Mouse (Mus musculus) embryo, embryonic 11.5 days (tissue): ENCODE results near the gene Isoc2a.
"Not testable (repeated sequence)": the region's sequence is repeated elsewhere in the genome, so short reads cannot be mapped to it uniquely, and the experiment has no call there.

ENCODE experiments used
- DNase-seq: peaks from one replicate; pipeline ENCODE4 v3.0.0-alpha.2; 2012; ENCODE audit warnings: low read depth, low spot score

Gene Isoc2a

GRCm38 (mm10) chr7:4876753-4877221, at the start of gene Isoc2a:
Gene Isoc2a (plus strand): TSS chr7:4877153.
- peak; percentile 93 for DNase-seq

GRCm38 (mm10) chr7:4830476-4830875, 46.5 kb upstream of the Isoc2a start:
- DNase-seq = no peak

GRCm38 (mm10) chr7:4835631-4836327, 41.2 kb upstream of the Isoc2a start:
- no peak for DNase-seq

DNA sequence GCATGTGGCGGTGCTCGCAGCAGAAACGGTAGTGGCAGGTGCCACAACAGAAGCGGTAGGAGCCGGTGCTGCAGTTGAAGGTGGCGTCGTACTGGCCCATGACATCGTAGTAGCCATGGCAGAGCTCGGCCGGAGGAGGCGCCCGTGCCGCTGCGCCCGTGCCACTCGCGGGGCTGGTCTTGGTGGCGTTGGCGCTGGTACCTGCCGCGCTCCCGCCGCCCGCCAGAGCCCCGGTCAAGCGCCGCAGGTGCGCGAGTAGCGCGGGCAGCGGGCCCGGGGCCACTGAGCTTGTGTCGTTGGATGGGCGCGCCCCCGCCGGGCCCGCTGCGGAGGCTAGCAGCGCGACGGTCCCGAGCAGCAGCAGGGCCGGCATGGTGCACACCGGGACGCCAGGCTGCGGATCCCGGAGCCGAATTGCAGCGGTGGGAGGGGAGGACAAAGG, 40.6 kb upstream of the Isoc2a start:
- no peak for DNase-seq

DNA sequence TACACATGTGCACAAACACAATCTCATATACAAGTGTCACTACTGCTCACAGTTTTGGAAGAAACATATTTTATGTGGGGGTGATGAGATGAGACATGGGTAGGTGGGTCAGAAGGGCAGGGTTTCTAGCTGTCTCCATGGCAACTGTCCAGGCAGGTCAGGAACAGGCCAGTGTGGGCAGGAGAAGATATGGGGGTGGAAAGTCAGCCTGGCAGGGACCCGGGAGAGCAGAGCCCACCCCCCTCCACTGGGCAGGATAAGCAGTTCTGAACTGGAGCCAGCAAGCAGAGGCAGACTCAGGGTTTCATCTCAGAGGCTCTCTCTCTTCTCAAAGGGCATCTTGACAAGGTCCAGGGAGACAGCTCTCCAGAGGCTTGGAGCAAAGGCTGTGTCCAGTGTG, 39.3 kb upstream of the Isoc2a start:
- DNase-seq = no peak

- DNase-seq = no peak
Measured at GRCm38 (mm10) chr7:4842077-4842476, 34.9 kb upstream of the Isoc2a start.

DNA sequence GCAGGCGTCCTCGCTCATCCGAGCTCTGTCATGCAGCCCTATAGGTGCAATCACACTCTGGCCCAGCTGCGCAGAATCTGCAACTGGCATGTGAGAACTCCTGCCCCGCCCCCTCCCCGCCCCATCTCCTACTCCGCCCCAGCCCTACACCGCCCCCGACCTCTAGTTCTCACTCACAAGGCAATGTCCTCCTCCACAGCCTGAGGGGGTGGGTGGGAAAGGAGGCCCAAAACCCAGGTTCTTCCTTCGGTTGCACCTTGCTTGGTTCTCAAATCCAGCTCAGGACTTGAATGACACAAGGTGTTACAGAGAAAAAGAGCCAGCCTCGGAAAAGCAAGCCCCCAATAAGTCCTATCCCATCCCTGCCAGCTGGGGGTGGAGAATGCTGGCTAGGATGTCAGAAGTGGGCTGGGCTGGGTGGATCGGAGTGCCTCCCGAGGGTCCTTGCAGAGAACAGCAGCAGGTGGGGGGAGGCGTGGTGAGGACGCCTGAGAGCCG, 34.3 kb upstream of the Isoc2a start:
- DNase-seq = no peak

DNA sequence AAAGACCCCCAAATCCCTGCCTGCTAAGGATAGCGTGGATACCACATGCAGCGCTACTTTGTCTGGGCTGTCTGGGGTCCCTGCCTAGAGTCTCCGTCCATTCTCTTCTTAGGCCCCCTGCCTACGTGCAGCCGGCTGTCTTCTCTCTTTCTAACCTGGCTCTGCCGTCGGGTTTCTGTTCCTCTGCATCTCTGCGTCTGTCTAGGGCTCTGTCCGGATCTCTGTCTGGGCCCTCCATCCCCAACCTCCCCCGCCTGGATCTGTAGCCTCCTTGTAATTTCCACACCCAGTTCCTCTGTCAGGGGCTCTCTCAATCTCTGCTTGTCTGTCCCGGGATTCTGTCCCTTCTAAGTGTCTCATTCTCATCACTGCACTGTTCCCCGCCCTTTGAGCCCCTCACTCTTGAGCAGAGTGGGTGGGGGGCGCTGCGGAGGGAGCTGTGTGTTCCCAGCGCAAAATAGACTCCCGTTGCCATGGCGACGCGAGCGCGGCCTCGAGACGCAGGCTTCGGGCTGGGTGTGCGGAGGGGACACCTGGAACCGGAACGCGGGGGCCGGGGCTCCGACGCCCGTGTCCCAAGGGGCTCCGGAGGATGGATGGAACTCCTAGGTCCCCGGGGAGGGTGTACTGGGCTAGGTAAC, 33.2 kb upstream of the Isoc2a start:
- DNase-seq = no peak

- DNase-seq = no peak
Measured at GRCm38 (mm10) chr7:4844245-4844916, 32.6 kb upstream of the Isoc2a start, which contains the start of gene Shisa7. Gene Shisa7 (minus strand): TSS chr7:4844696.

- DNase-seq = peak; percentile 67
Measured at GRCm38 (mm10) chr7:4844917-4845309, 32.0 kb upstream of the Isoc2a start.

GRCm38 (mm10) chr7:4849372-4849771, 27.6 kb upstream of the Isoc2a start:
- no peak for DNase-seq

- no peak for DNase-seq
Measured at GRCm38 (mm10) chr7:4850621-4851314, 26.2 kb upstream of the Isoc2a start.

DNA sequence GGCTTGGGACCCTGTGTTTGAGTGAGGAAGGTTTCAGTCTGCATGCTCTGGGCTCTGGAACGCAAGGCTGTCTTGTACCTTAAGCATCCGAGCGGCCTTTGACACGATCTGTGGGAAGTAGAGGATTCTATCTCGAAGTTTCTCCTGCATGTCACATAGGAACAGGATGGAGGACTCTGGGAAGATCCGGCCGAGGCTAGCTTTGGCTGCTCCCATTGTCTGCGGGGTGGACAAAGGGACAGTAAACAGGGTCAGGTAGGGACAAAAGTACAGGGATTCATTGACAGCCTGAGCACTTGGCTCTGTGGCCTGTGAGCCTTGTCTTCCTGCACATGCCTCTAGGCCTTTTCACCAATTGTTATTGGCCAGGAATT, 25.7 kb upstream of the Isoc2a start:
- DNase-seq = no peak

DNA sequence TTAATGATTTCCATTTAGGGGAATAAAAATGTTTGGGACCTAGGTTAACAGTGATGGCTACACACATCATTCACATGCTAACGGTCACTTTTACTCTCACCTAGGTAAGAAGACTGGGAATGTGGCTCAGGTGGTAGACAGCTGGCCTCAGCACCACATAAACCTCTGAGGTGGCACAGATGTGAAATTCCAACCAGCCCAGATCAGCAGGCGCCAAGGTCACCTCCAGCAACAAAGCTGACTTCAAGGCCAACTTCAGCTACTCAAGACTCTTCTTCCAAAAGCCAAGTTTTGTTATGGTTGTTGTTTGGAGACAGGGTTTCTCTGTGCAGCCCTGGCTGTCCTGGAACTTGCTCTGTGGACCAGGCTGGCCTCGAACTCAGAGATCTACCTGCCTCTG, 23.3 kb upstream of the Isoc2a start:
- no peak for DNase-seq

DNA sequence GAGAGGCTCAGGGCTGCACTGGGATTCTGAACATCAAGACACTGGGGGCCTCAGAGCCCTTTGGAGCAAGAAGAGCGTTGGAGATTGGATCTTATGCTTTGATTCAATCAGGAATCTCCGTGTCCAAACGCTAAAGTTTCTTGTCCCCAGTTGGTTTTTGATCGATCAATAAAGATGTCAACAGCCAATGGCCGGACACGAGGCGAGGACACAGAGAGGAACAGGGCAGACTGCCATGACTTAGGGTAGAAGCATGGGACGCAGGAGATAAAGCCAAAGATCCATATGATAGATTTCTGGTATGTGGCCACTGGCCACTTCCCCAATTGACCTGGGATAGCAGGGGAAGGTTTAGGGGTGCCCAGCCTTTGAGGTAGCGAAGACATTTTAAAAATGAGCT, 20.4 kb upstream of the Isoc2a start:
- DNase-seq = no peak

DNA sequence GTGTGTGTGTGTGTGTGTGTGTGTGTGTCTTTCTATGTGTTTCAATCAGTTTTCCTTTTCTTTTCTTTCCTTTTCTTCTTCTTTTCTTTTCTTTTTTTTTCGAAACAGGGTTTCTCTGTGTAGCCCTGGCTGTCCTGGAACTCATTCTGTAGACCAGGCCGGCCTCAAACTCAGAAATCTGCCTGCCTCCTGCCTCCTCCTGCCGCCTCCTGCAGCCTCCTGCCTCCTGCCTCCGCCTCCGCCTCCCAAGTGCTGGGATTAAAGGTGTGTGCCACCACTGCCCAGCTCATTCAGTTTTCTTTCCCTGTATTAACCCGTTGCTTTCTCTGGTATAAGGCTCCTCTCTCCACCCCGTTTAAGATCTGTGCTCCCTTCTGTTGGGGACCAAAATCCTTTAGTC, 19.6 kb upstream of the Isoc2a start:
- DNase-seq = no peak

- DNase-seq = no peak
Measured at GRCm38 (mm10) chr7:4859418-4859978, 17.5 kb upstream of the Isoc2a start.

DNA sequence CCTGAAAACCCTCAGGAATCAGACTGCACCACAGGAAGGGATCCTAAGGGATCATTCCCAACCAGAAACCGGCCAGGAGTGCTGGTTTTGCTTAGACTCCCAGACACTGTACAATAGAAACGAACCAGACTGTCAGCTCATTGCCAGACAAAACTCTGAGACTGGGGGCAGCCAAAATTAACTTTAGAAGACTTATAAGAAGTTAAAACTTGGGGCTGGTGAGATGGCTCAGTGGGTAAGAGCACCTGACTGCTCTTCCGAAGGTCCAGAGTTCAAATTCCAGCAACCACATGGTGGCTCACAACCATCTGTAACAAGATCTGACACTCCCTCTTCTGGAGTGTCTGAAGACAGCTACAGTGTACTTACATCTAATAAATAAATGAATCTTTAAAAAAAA, 16.0 kb upstream of the Isoc2a start:
- not testable (repeated sequence) for DNase-seq

DNA sequence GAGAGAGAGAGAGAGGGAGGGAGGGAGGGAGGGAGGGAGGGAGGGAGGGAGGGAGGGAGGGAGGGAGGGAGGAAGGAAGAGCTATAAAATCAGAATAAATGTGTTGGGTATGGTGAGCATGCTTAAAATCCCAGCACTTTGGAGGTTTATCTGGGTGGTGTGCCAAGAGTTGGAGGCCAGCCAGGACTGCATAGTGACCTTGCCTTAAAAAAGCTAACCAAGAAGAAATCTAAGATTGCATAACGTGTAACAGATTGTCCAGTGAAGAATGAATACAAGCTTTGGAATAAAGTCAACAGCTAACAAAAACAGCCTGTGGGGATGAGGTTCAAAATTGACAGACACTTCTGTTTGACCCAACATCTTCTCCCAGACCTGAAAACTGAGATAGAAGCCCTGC, 13.9 kb upstream of the Isoc2a start:
- DNase-seq = no peak

DNA sequence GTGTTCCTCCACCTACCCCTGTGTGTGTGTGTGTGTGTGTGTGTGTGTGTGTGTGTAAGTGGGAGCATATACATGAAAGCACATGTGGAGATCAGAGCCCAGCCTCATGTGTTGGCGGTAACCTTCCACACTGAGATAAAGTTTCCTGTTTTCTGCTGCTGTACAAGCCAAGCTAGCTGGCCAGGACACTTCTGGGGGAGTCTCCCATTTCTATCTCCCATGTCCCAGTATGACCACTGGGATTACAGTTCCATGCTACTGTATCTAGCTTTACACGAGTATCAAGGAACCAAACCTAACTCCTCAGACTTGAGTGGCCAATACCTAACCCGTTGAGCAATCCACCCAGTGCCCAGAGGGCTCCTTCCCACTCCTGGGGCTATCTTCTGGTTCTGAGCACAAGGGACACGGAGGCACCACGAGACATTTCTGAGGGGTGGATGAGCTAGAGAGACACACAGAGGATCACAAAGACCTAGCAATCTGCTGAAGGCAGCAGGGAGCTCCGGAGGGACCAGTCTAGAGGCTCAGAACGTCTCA, 13.3 kb upstream of the Isoc2a start:
- no peak for DNase-seq

DNA sequence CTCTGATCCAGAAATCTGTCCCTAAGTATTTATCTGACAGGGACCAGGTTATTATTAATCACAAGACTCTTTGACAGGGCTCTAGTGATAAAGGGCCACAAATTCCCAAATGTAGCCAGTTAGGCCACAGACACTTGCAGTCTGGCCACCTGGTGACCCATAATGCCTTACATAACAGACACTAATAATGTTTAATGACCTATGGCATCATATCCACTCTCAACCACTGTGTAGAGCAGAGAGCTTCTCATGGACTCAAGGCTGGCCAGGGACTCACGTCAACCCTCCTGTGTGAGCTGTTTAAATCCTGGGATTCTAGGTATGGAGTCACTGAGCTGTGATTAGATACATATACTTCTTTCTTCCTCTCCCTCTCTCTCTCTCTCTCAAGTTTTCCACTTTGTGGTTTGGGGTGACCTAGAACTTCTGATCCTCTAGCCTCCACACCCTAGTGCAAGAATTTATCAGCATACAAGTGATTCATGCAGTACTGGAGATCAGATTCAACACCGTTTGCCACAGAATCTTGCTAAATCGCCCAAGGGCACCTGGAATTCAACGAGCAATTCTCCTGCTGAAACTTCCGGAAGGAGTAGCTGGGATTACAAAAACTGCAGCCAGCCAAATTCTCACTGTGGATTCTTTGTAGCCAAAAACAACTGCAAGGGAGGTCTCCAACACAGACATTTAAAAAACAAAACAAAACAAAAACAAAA, 12.7 kb upstream of the Isoc2a start:
- no peak for DNase-seq
